Mouse (Mus musculus) thymus, postnatal 14 days (tissue): ENCODE measurements around the gene Olfr1109.

Experiments used
- DNase-seq: peaks from one replicate; pipeline ENCODE4 v3.0.0; 2021

Olfr1109 gene

GRCm38 (mm10) chr2:87095908-87096307 lies at the start of gene Olfr1109:
Olfr1109 (minus strand) TSS chr2:87096008.
- DNase-seq: no peak

DNA sequence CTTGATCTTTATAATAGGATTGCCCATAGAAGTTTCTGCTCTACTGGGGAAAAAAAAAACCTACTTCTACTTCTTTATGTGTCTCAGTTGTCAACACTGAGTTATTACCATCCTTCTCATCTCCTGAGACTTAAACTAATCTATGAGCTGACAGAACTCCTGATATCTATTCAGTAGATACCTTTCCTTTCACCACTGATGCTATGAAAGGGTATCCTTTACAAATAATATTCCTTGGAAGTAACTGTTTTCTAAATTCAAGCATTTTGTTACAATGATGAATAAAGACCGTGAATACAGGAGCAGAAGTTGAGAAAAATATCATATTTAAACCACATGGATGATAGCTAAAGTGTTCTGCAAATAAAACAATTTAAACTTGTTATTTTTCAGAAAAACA lies 44.4 kb upstream of the Olfr1109 start, which contains the start of gene Olfr1110:
Gene Olfr1110, minus strand, starts transcription at position 101 of the 400 bp plus-strand sequence.
- no peak for DNase-seq

GRCm38 (mm10) chr2:87114467-87114866 lies 18.7 kb upstream of the Olfr1109 start, which contains the start of gene Olfr259:
Olfr259 (minus strand) TSS chr2:87114567.
- DNase-seq: no peak

DNA sequence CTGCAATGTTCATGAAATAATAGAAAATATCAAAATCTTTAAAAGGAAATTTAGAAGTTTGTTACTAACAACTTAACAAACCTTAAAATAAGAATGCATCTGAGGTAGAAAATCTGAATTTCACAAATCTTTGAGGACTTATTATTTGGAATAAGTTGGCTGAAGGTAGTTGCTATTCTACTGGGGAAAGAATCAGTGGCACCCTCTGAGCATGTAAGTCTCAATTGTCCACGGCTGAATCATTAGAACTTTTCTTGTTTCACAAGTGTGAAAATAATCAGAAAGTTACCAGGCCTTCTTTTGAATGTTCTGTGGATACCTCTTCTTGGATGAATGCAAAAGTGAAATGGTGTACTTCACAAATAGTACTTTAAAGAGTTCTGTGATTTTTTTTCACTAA lies 20.1 kb downstream of the Olfr1109 start, which contains the start of gene Olfr1107:
Gene Olfr1107, minus strand, starts transcription at position 101 of the 400 bp plus-strand sequence.
- no peak for DNase-seq

DNA sequence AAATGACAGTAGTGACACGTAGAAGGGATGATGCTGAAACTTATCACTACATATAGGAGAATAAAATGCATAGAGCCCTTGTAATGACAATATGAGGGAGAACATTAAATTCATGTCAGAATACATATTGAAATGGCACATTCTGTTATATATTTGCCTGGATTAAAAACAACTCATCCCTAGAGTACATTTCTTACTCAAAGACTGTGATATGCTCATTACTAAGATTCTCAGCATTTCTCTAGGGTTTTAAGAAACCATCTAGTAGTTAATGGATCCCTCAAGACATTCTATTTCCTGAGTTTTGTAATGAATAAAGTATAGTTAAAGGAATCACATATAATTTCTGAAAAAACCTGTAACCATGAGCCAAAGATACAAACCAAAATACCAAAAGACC lies 43.6 kb downstream of the Olfr1109 start, which contains the start of gene Olfr1106:
Gene Olfr1106, minus strand, starts transcription at position 101 of the 400 bp plus-strand sequence.
- DNase-seq: no peak
